9 mouse cellular contexts compared by ENCODE assay signal in the genomic region with DNA sequence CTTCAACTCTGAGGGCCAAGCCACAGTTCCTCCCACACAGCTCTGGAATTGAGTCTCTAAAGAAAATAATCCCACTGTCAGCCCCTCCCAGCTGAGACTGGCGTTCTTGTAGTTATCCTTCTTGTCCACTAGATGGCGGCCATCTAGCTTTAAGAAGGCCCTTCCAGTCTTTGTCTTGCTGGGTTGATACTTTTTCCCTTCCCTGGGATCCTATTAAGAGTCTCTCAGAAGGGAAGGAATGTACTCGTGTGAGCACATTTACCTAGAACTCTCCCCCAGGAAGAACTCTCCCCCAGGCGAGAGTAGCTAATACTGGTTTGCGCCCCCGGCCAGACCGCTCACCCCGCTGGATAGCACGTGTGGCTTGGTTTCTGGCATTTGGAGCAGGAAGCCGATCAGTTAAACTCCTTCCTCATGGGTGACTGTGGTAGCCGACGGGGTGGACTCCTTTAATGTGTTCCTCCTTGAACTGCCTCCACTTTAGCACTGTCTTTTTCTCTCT. TPM values are rescaled to one million over a fixed set of nuclear protein-coding genes. Genes with fewer than 3 reads are reported as not detected.
DNase-seq lines count a peak whose midpoint lies in the region; ATAC-seq lines count a peak whose summit lies in the region.
"Had no signal": no experiment of that assay in that cellular context is flagged by ENCODE, and none has a peak within 500 bp of the region (broad histone marks: within the 10 kb centered on the region; RNA-seq: fewer than 3 reads in every experiment).

No protein-coding gene starts in this region.

- peak overlapping the region; percentile 17; the same call in 1 of the 2 replicates for H3K4me2 ChIP-seq in forebrain, embryonic 13.5 days

- H3K9ac ChIP-seq in forebrain, embryonic 13.5 days: peak overlapping the region; percentile 2; the same call in 1 of the 2 replicates

- peaks cover 41% of the 10 kb centered on the region for H3K36me3 ChIP-seq in forebrain, embryonic 13.5 days (ENCODE audit: poor library complexity, severe bottlenecking)

- WGBS in forebrain, embryonic 13.5 days: 40% methylated on average over 12 of the region's 12 CpGs

- H3K4me1 ChIP-seq in forebrain, embryonic 13.5 days: peaks cover 15% of the 10 kb centered on the region; the same call in 1 of the 2 replicates

- ATAC-seq in forebrain, embryonic 13.5 days: peak; percentile 87
- ATAC-seq in inflammation-experienced regulatory T-cells, adult 6 months: peak; percentile 94

- peak overlapping the region; percentile 73 for H3K27ac ChIP-seq in forebrain, embryonic 13.5 days

- no peak overlapping the region for H3K4me3 ChIP-seq in forebrain, embryonic 13.5 days

- peak; percentile 42 for DNase-seq in ovary, adult 18-20 months (ENCODE audit: low spot score)
- no peak for DNase-seq in ovary, postnatal 36 days (ENCODE audit: low spot score)
- peak; percentile 69 for DNase-seq in brain, embryonic 18.5 days (ENCODE audit: low read depth, low spot score)
- peak; percentile 46 for DNase-seq in lung, postnatal 14 days
- peak; percentile 67 for DNase-seq in retina, postnatal 7 days (ENCODE audit: low read depth, low spot score)
- no peak for DNase-seq in gastrocnemius, postnatal 10 days

- no peaks in the 10 kb centered on the region for H3K27me3 ChIP-seq in forebrain, embryonic 13.5 days

- no peaks in the 10 kb centered on the region for H3K9me3 ChIP-seq in forebrain, embryonic 13.5 days (replicated peaks)

RNA-seq across cellular contexts. Expression of a gene that starts 6.5 kb away (rescaled TPM):
- 7.6 and 8.1 TPM in 2 replicates for polyA plus RNA-seq in forebrain, embryonic 13.5 days (2015; fragmentation: Nextera tagmentation; extraction: Ambion mirVana)
- polyA plus RNA-seq in inflammation-experienced regulatory T-cells, adult 6 months (2017; shearing (Covaris generic)): 1 to 10 TPM in 2 of 3 experiments, under 1 TPM in 1; 0.70 to 2.3 (median 1.7) TPM
- 10 to 100 TPM; 23.3 to 30.5 TPM for total RNA-seq in gastrocnemius, postnatal 10 days (2021)

RNA-seq across cellular contexts. Expression of a gene that starts 6.7 kb away (rescaled TPM):
- polyA plus RNA-seq in forebrain, embryonic 13.5 days (2015; fragmentation: Nextera tagmentation; extraction: Ambion mirVana): 28.0 and 30.9 TPM in 2 replicates
- 10 to 100 TPM in 1 of 3 experiments, 1 to 10 TPM in 2; 6.3 to 10.7 (median 7.9) TPM for polyA plus RNA-seq in inflammation-experienced regulatory T-cells, adult 6 months (2017; shearing (Covaris generic))
- total RNA-seq in gastrocnemius, postnatal 10 days (2021): 10 to 100 TPM; 19.3 to 21.2 TPM

RNA-seq across cellular contexts. Expression of a gene that starts 16.0 kb away (rescaled TPM):
- polyA plus RNA-seq in forebrain, embryonic 13.5 days (2015; fragmentation: Nextera tagmentation; extraction: Ambion mirVana): 0.18 TPM in 2 replicates
- polyA plus RNA-seq in inflammation-experienced regulatory T-cells, adult 6 months (2017; shearing (Covaris generic)): not detected
- 10 to 100 TPM; 12.8 to 17.0 TPM for total RNA-seq in gastrocnemius, postnatal 10 days (2021)
- polyA plus RNA-seq: large intestine, adult 2 months had no signal

RNA-seq across cellular contexts. Expression of a gene that starts 21.2 kb away (rescaled TPM):
- polyA plus RNA-seq in forebrain, embryonic 13.5 days (2015; fragmentation: Nextera tagmentation; extraction: Ambion mirVana): not detected in 2 replicates
- polyA plus RNA-seq in inflammation-experienced regulatory T-cells, adult 6 months (2017; shearing (Covaris generic)): not detected
- total RNA-seq in gastrocnemius, postnatal 10 days (2021): not detected

RNA-seq across cellular contexts. Expression of a gene that starts 44.1 kb away (rescaled TPM):
- polyA plus RNA-seq in forebrain, embryonic 13.5 days (2015; fragmentation: Nextera tagmentation; extraction: Ambion mirVana): 212 and 215 TPM in 2 replicates
- 10 to 100 TPM; 56.5 to 71.6 (median 62.1) TPM for polyA plus RNA-seq in inflammation-experienced regulatory T-cells, adult 6 months (2017; shearing (Covaris generic))
- total RNA-seq in gastrocnemius, postnatal 10 days (2021): 10 to 100 TPM; 38.2 to 44.7 TPM

Comparison
In these comparisons a context has a peak if more than half of its experiments do, and no peak if none do; other contexts are left out.
1. DNase-seq: peak in ovary, adult 18-20 months (single experiment), brain, embryonic 18.5 days (single experiment), lung, postnatal 14 days (single experiment) and retina, postnatal 7 days (single experiment); none in ovary, postnatal 36 days (single experiment) and gastrocnemius, postnatal 10 days (single experiment).